Mouse (Mus musculus) bone marrow macrophage, adult 2 months (primary cell): Measurements from ENCODE around the gene Atg2b. TPM values are rescaled to one million over a fixed set of nuclear protein-coding genes. Genes with fewer than 3 reads are reported as not detected.

Experiments
- H3K27ac ChIP-seq: 2 replicates; pipeline ENCODE4 v1.5.1; 2012; ENCODE audit warnings: low read depth, low read length; ENCODE audit not compliant: insufficient read depth
- H3K4me1 ChIP-seq: 2 replicates; pipeline ENCODE4 v1.6.1; 2012; ENCODE audit warnings: low read length; ENCODE audit not compliant: control insufficient read depth, insufficient read depth
- H3K4me3 ChIP-seq: 2 replicates; pipeline ENCODE4 v1.5.1; 2012; ENCODE audit warnings: mild to moderate bottlenecking, low read length, moderate library complexity; ENCODE audit not compliant: insufficient read depth
- CTCF ChIP-seq: IDR thresholded peaks from 2 replicates; pipeline ENCODE4 v1.5.1; 2012; ENCODE audit warnings: low read depth, mild to moderate bottlenecking, low read length, moderate library complexity
- POLR2A ChIP-seq: IDR thresholded peaks from 2 replicates; pipeline ENCODE4 v1.6.1; 2012; ENCODE audit warnings: mild to moderate bottlenecking, low read depth, low read length, borderline replicate concordance
- polyA plus RNA-seq: library from polyadenylated mRNA; stranded (reverse); fragments of >200 nt; gene quantifications from 2 replicates; pipeline ENCODE4 v1.2.4, GENCODE M21; 2012; ENCODE audit not compliant: missing spikeins, insufficient read depth, insufficient read length

Gene Atg2b
- polyA plus RNA-seq, 1 experiment, result 14.4 TPM

DNA sequence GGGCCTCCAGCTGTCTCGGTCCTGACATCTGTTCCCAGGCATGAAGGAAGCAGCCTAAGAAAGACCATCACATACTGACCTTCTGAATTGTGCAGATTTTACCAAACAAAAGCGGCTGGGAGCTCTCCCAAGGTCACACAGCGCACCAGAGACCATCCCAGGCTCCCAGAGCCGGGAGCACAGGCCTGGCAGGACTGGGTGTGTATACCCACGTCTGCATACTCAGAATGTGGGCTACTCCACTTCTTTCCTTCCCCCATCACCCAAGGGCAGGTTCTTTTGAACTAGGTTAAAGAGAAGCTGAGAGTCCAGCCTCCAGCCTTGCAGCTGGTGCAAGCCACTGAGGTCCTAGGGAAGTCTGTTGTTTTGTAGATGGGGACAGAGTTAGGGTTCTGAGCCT lies 85.9 kb downstream of the Atg2b start:
- no peak for TF ChIP-seq CTCF
- no peak for TF ChIP-seq POLR2A

GRCm38 (mm10) chr12:105598503-105598902 lies 86.5 kb downstream of the Atg2b start:
- Histone ChIP-seq H3K27ac (no peak overlapping the region), H3K4me1 (no peaks in the 10 kb centered on the region), H3K4me3 (no peak overlapping the region)
- TF ChIP-seq POLR2A (no peak), CTCF (no peak)

More for the DNA sequence above, 85.9 kb downstream of the Atg2b start:
- H3K4me3 ChIP-seq, result no peak overlapping the region
- H3K27ac ChIP-seq, result no peak overlapping the region
- no peaks in the 10 kb centered on the region for H3K4me1 ChIP-seq

GRCm38 (mm10) chr12:105597135-105597534 lies 87.9 kb downstream of the Atg2b start:
- TF ChIP-seq CTCF (no peak), POLR2A (no peak)
- Histone ChIP-seq H3K27ac (no peak overlapping the region), H3K4me1 (no peaks in the 10 kb centered on the region), H3K4me3 (no peak overlapping the region)

- Histone ChIP-seq H3K27ac (no peak overlapping the region), H3K4me1 (no peaks in the 10 kb centered on the region), H3K4me3 (no peak overlapping the region)
- no peak for TF ChIP-seq CTCF
- TF ChIP-seq POLR2A, result no peak
Measured at GRCm38 (mm10) chr12:105593471-105593870, 91.5 kb downstream of the Atg2b start.

GRCm38 (mm10) chr12:105592361-105592761 lies 92.7 kb downstream of the Atg2b start:
- H3K4me3 ChIP-seq, result no peak overlapping the region
- H3K4me1 ChIP-seq, result no peaks in the 10 kb centered on the region
- H3K27ac ChIP-seq, result no peak overlapping the region
- no peak for TF ChIP-seq CTCF

- no peak for TF ChIP-seq POLR2A
- no peak overlapping the region for H3K27ac ChIP-seq
- no peak overlapping the region for H3K4me3 ChIP-seq
- no peaks in the 10 kb centered on the region for H3K4me1 ChIP-seq
Measured at GRCm38 (mm10) chr12:105590786-105591185, 94.2 kb downstream of the Atg2b start.

GRCm38 (mm10) chr12:105587526-105587925 lies 97.5 kb downstream of the Atg2b start:
- Histone ChIP-seq H3K4me3 (no peak overlapping the region), H3K27ac (no peak overlapping the region), H3K4me1 (no peaks in the 10 kb centered on the region)
- TF ChIP-seq POLR2A, result no peak
- TF ChIP-seq CTCF, result no peak

GRCm38 (mm10) chr12:105584851-105585250 lies 100.2 kb downstream of the Atg2b start:
- Histone ChIP-seq H3K4me1 (no peaks in the 10 kb centered on the region), H3K4me3 (no peak overlapping the region), H3K27ac (no peak overlapping the region)
- TF ChIP-seq POLR2A (no peak), CTCF (peak; percentile 55)

DNA sequence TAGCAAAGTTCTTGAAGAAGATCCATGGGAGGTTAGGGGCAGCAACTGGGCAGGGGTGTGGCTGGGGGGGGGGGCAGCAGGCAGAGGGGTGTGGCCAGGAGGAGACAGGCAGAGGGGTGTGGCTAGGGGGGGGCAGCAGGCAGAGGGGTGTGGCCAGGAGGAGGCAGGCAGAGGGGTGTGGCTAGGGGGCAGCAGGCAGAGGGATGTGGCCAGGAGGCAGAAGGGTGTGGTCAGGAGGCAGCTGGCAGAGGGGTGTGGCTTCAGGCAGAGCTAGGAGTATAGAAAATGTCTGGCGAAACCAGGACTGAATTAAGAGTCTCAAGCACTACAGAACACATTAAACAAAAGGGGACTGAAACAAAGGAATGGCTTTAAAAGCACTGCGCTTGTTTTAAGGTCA lies 101.5 kb downstream of the Atg2b start:
- TF ChIP-seq POLR2A, result no peak
- Histone ChIP-seq H3K4me1 (no peaks in the 10 kb centered on the region), H3K27ac (no peak overlapping the region), H3K4me3 (no peak overlapping the region)

- Histone ChIP-seq H3K4me1 (no peaks in the 10 kb centered on the region), H3K4me3 (no peak overlapping the region), H3K27ac (no peak overlapping the region)
- TF ChIP-seq CTCF (no peak), POLR2A (no peak)
Measured at GRCm38 (mm10) chr12:105582486-105582885, 102.5 kb downstream of the Atg2b start.

DNA sequence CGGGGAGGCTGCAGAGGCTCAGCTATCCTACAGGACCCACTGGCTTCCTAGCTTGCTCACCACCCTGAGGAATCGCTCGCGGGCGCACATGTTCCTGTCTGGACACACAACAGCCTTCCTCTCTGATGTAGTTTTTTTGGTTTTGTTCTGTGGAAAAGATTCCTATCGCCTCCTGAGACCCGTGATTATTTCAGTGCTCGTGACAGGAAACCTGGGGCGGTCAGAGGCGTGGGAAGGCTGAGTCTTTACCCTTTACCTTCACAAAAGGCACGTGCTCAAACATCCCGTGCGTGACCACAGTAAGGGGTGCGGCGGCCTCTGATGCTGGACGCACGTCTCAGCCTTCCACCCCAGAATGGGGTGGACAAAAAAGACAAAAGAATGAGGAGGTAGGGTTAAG lies 104.5 kb downstream of the Atg2b start:
- no peaks in the 10 kb centered on the region for H3K4me1 ChIP-seq
- TF ChIP-seq CTCF (no peak), POLR2A (no peak)
- H3K27ac ChIP-seq, result no peak overlapping the region
- no peak overlapping the region for H3K4me3 ChIP-seq

GRCm38 (mm10) chr12:105574356-105574755 lies 110.7 kb downstream of the Atg2b start:
- H3K27ac ChIP-seq, result no peak overlapping the region
- no peak overlapping the region for H3K4me3 ChIP-seq
- TF ChIP-seq CTCF, result no peak
- no peak for TF ChIP-seq POLR2A
- H3K4me1 ChIP-seq, result no peaks in the 10 kb centered on the region
